10 mouse cellular contexts compared by ENCODE assay signal in genomic region chr2:164385927-164386763, GRCm38 (mm10). TPM values are rescaled to one million over a fixed set of nuclear protein-coding genes. Genes with fewer than 3 reads are reported as not detected.
A peak's percentile ranks its signal among the peaks of the same experiment; 100 is the strongest.
DNase-seq lines count a peak whose midpoint lies in the region; ATAC-seq lines count a peak whose summit lies in the region.
"Had no signal": no experiment of that assay in that cellular context is flagged by ENCODE, and none has a peak within 500 bp of the region (broad histone marks: within the 10 kb centered on the region; RNA-seq: fewer than 3 reads in every experiment).

No protein-coding gene starts in this region.

- H3K27ac ChIP-seq in intestine, embryonic 14.5 days (ENCODE audit: low read depth) = no peak overlapping the region
- H3K27ac ChIP-seq: macrophage had no signal

- ATAC-seq in intestine, embryonic 14.5 days (replicated peaks; ENCODE audit: low FRiP score, low TSS enrichment, low read depth) = peak; percentile 66
- ATAC-seq in inflammation-experienced regulatory T-cells, adult 6 months = no peak

- WGBS in intestine, embryonic 14.5 days = 20% methylated on average over 18 of the region's 18 CpGs

- no peak overlapping the region for H3K4me3 ChIP-seq in intestine, embryonic 14.5 days (ENCODE audit: low read depth, low read length)
- H3K4me3 ChIP-seq: erythroblast, embryonic 14.5 days had no signal

- peaks cover 9% of the 10 kb centered on the region for H3K4me1 ChIP-seq in intestine, embryonic 14.5 days (replicated peaks; ENCODE audit: control insufficient read depth, insufficient read depth, low read length)

- peak; percentile 34 to 55 for DNase-seq in cerebellum, postnatal 14 days
- no peak for DNase-seq in cerebellum, adult 9-11 months
- peak; percentile 78 to 79 for DNase-seq in right cerebral cortex, postnatal 10 days (ENCODE audit: low spot score in 2 of 2)
- no peak for DNase-seq in right cerebral cortex, postnatal 14 days
- peak; percentile 58 for DNase-seq in intestine, embryonic 14.5 days (ENCODE audit: low spot score)
- DNase-seq in neural tube, embryonic 10.5 days (ENCODE audit: extremely low spot score, low spot score) = peak; percentile 67
- DNase-seq in spleen, postnatal 4 days (ENCODE audit: low spot score in 2 of 2) = no peak

- no peak overlapping the region for H3K9ac ChIP-seq in intestine, embryonic 14.5 days (ENCODE audit: low read length)

- H3K9me3 ChIP-seq in intestine, embryonic 14.5 days (ENCODE audit: control insufficient read depth, low read length) = peaks cover 5% of the 10 kb centered on the region; the same call in 1 of the 2 replicates

- peaks cover 26% of the 10 kb centered on the region for H3K27me3 ChIP-seq in intestine, embryonic 14.5 days (replicated peaks; ENCODE audit: control insufficient read depth, insufficient read depth, low read length)

- H3K4me2 ChIP-seq in intestine, embryonic 14.5 days (ENCODE audit: low read length) = peak overlapping the region; percentile 22; the same call in 1 of the 2 replicates

- no peaks in the 10 kb centered on the region for H3K36me3 ChIP-seq in intestine, embryonic 14.5 days (ENCODE audit: control insufficient read depth, insufficient read depth, low read length)

RNA-seq across cellular contexts. Expression of gene Slpi, which starts 2.8 kb away (rescaled TPM):
- polyA plus RNA-seq in intestine, embryonic 14.5 days (2014; fragmentation: Nextera tagmentation; extraction: Ambion mirVana) = 0.32 TPM in 1 of 2 replicates, not detected in the other
- 1 to 10 TPM; 3.3 to 7.1 (median 3.8) TPM for polyA plus RNA-seq in inflammation-experienced regulatory T-cells, adult 6 months (2017; shearing (Covaris generic))
- polyA plus RNA-seq: erythroblast, embryonic 14.5 days had no signal

RNA-seq across cellular contexts. Expression of gene Rbpjl, which starts 16.8 kb away (rescaled TPM):
- 0.07 and 10.4 TPM in 2 replicates for polyA plus RNA-seq in intestine, embryonic 14.5 days (2014; fragmentation: Nextera tagmentation; extraction: Ambion mirVana)
- polyA plus RNA-seq in inflammation-experienced regulatory T-cells, adult 6 months (2017; shearing (Covaris generic)) = not detected
- polyA plus RNA-seq: erythroblast, embryonic 14.5 days; macrophage had no signal

RNA-seq across cellular contexts. Expression of gene Matn4, which starts 18.8 kb away (rescaled TPM):
- polyA plus RNA-seq in intestine, embryonic 14.5 days (2014; fragmentation: Nextera tagmentation; extraction: Ambion mirVana) = 1.7 and 1.9 TPM in 2 replicates
- polyA plus RNA-seq in inflammation-experienced regulatory T-cells, adult 6 months (2017; shearing (Covaris generic)) = under 1 TPM in 1 of 3 experiments, not detected in 2; 0.21 TPM
- polyA plus RNA-seq: erythroblast, embryonic 14.5 days; macrophage had no signal

RNA-seq across cellular contexts. Expression of gene Svs5, which starts 53.6 kb away (rescaled TPM):
- 0.31 TPM in 1 of 2 replicates, not detected in the other for polyA plus RNA-seq in intestine, embryonic 14.5 days (2014; fragmentation: Nextera tagmentation; extraction: Ambion mirVana)
- not detected for polyA plus RNA-seq in inflammation-experienced regulatory T-cells, adult 6 months (2017; shearing (Covaris generic))
- polyA plus RNA-seq: erythroblast, embryonic 14.5 days; macrophage had no signal

RNA-seq across cellular contexts. Expression of gene Sdc4, which starts 57.5 kb away (rescaled TPM):
- 104 and 110 TPM in 2 replicates for polyA plus RNA-seq in intestine, embryonic 14.5 days (2014; fragmentation: Nextera tagmentation; extraction: Ambion mirVana)
- polyA plus RNA-seq in inflammation-experienced regulatory T-cells, adult 6 months (2017; shearing (Covaris generic)) = 10 to 100 TPM; 12.0 to 42.7 (median 41.8) TPM

Comparison
In these comparisons a context has a peak if more than half of its experiments do, and no peak if none do; other contexts are left out.
1. DNase-seq: peak in cerebellum, postnatal 14 days (2 of 2), right cerebral cortex, postnatal 10 days (2 of 2), intestine, embryonic 14.5 days (single experiment) and neural tube, embryonic 10.5 days (single experiment); none in cerebellum, adult 9-11 months (single experiment), right cerebral cortex, postnatal 14 days (single experiment) and spleen, postnatal 4 days (0 of 2).